Mouse (Mus musculus) hindbrain, embryonic 11.5 days (tissue): ENCODE data around the gene Rnase13. TPM values are rescaled to one million over a fixed set of nuclear protein-coding genes. Genes with fewer than 3 reads are reported as not detected.
"Not testable (repeated sequence)": the region's sequence is repeated elsewhere in the genome, so short reads cannot be mapped to it uniquely, and the experiment has no call there.

Experiments used
- ATAC-seq: fragments of 200-750 bp; cut with Nextera tagmentation; 2 replicates; pipeline ENCODE4 v1.8.0; 2017; ENCODE audit warnings: mild to moderate bottlenecking, moderate TSS enrichment, moderate library complexity; ENCODE audit not compliant: low FRiP score
- DNase-seq: peaks from one replicate; pipeline ENCODE4 v3.0.0-alpha.2; 2015; ENCODE audit warnings: low spot score
- H3K27ac ChIP-seq: fragments of 300-500 bp; sonication (generic); 2 replicates; pipeline ENCODE4 v1.5.1; 2014; ENCODE audit warnings: mild to moderate bottlenecking, low read depth, low read length
- H3K27me3 ChIP-seq: fragments of 300-500 bp; sonication (generic); 2 replicates; pipeline ENCODE4 v1.6.1; 2014; ENCODE audit warnings: mild to moderate bottlenecking, low read length, moderate library complexity, mixed read lengths; ENCODE audit not compliant: control insufficient read depth, insufficient read depth
- H3K36me3 ChIP-seq: fragments of 300-500 bp; sonication (generic); 2 replicates; pipeline ENCODE4 v1.6.1; 2014; ENCODE audit warnings: mild to moderate bottlenecking, low read length, moderate library complexity, mixed read lengths; ENCODE audit not compliant: control insufficient read depth, insufficient read depth
- H3K4me1 ChIP-seq: fragments of 300-500 bp; sonication (generic); replicated peaks from 2 replicates; pipeline ENCODE4 v1.6.1; 2014; ENCODE audit warnings: low read length, mixed read lengths; ENCODE audit not compliant: control insufficient read depth, insufficient read depth
- H3K4me2 ChIP-seq: fragments of 300-500 bp; sonication (generic); replicated peaks from 2 replicates; pipeline ENCODE4 v1.6.1; 2014; ENCODE audit warnings: mild to moderate bottlenecking, low read depth, low read length
- H3K4me3 ChIP-seq: fragments of 300-500 bp; sonication (generic); 2 replicates; pipeline ENCODE4 v1.5.1; 2014; ENCODE audit warnings: low read depth, low read length
- H3K9ac ChIP-seq: fragments of 300-500 bp; sonication (generic); 2 replicates; pipeline ENCODE4 v1.6.1; 2014; ENCODE audit warnings: low read depth, low read length
- H3K9me3 ChIP-seq: fragments of 300-500 bp; sonication (generic); 2 replicates; pipeline ENCODE4 v1.6.1; 2016; ENCODE audit warnings: low read length; ENCODE audit not compliant: control insufficient read depth
- WGBS: fragments of 180-500 bp; shearing (Covaris S2); extraction: QIAGEN DNeasy Blood & Tissue Kit; methylation state at CpG from one replicate; pipeline ENCODE4 v1.1.7; 2014; 5-methylcytosine and 5-hydroxymethylcytosine counted together
- polyA plus RNA-seq: library from polyadenylated mRNA; unstranded; fragments of >200 nt; fragmentation: Nextera tagmentation; extraction: Ambion mirVana; gene quantifications from 2 replicates; pipeline ENCODE4 v1.2.1, GENCODE M21; 2014

The Rnase13 gene
- polyA plus RNA-seq, 1 experiment from 2014 or later, result not detected

DNA sequence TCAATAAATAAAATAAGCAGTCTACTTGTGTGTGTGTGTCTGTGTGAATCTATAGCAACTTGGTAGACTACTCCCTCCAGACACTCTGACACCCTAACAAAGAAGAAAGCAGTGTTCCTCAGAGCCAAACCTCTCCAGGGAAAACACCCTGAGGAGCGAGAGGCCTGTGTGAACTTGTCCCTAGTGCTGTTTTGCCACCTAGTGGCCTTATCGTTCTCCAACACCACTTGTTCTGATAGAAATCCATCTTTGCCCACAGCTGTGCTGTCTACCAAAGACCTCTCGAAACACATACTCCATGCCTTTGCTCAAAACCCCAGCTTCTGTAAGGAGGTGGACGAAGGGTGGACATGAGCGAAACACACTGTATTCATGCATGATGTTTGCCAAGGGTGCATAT is 8.3 kb upstream of the Rnase13 start:
- no peak overlapping the region for H3K4me2 ChIP-seq
- 36% methylated on average over 5 of the region's 5 CpGs for WGBS
- DNase-seq (peak; percentile 60), ATAC-seq (peak; percentile 68; the same call in 1 of the 2 replicates)
- H3K9ac ChIP-seq, result no peak overlapping the region
- H3K27me3 ChIP-seq, result no peaks in the 10 kb centered on the region
- H3K36me3 ChIP-seq, result no peaks in the 10 kb centered on the region
- no peak overlapping the region for H3K27ac ChIP-seq
- no peak overlapping the region for H3K4me3 ChIP-seq
- H3K4me1 ChIP-seq, result no peaks in the 10 kb centered on the region
- H3K9me3 ChIP-seq, result no peaks in the 10 kb centered on the region

- H3K9me3 ChIP-seq, result no peaks in the 10 kb centered on the region
- 76% methylated on average over 9 of the region's 9 CpGs for WGBS
- no peaks in the 10 kb centered on the region for H3K4me1 ChIP-seq
- ATAC-seq (no peak), DNase-seq (no peak)
- no peaks in the 10 kb centered on the region for H3K36me3 ChIP-seq
- H3K9ac ChIP-seq, result no peak overlapping the region
- H3K4me2 ChIP-seq, result no peak overlapping the region
- no peak overlapping the region for H3K27ac ChIP-seq
- no peak overlapping the region for H3K4me3 ChIP-seq
- no peaks in the 10 kb centered on the region for H3K27me3 ChIP-seq
Observed at GRCm38 (mm10) chr14:51929968-51930367, 7.4 kb upstream of the Rnase13 start.

DNA sequence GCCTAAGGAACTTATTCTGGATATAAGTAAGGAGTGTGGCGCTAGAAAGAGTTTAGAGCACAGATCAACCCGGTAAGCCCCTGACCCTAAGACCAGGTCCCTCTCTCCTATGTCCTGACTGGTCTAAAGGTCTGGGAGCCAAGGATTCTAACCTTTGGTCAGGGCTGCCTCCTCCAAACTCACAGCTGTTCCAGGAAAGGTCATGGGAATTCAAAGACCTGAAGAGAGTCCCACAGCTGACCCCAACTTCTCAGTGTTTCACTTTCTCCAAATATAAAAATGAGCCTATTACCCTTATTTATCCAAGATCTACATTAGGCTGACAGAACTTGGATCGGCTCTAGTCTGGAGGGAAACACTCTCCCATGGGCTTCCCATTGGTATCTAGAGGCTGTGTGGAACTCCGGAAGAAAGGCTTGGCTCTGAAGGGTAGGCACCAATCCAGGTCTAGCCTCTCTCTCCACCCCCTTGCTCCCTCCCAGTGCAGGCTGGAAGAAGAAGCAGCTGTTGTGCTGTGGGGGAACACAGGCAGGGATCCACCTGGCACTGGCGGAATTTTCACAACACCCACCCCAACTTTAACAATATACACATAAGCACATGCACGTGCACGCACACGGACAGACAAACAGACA is 6.9 kb upstream of the Rnase13 start:
- ATAC-seq (no peak), DNase-seq (no peak)
- Histone ChIP-seq H3K27ac (no peak overlapping the region), H3K9ac (no peak overlapping the region), H3K4me2 (no peak overlapping the region), H3K36me3 (no peaks in the 10 kb centered on the region), H3K9me3 (no peaks in the 10 kb centered on the region), H3K4me3 (no peak overlapping the region), H3K4me1 (no peaks in the 10 kb centered on the region), H3K27me3 (no peaks in the 10 kb centered on the region)
- 85% methylated on average over 8 of the region's 8 CpGs for whole genome bisulfite sequencing

DNA sequence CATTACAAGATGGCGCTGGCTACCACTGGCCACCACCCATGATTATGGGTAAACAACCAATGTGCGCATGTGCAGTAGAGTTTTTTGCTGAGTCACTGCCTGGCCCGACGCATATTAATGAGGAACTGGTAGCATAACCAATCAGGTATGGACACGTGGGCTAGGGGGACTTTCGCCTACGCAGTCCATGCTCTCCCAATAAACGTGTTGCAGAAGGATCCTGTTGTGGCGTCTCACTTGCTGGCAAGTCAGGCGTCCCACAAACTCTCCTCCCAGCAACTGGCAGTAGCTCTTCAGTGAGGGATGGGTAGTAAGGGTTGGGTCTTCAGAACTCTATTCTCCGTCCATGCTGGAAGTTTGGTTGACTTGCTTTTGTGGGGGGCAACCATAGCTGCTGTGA is 4.4 kb upstream of the Rnase13 start:
- not testable (repeated sequence) for H3K27me3 ChIP-seq, H3K9ac ChIP-seq, H3K4me3 ChIP-seq, DNase-seq, H3K36me3 ChIP-seq, ATAC-seq, H3K27ac ChIP-seq, H3K4me2 ChIP-seq, H3K4me1 ChIP-seq, H3K9me3 ChIP-seq
- 97% methylated on average over 11 of the region's 11 CpGs for WGBS

DNA sequence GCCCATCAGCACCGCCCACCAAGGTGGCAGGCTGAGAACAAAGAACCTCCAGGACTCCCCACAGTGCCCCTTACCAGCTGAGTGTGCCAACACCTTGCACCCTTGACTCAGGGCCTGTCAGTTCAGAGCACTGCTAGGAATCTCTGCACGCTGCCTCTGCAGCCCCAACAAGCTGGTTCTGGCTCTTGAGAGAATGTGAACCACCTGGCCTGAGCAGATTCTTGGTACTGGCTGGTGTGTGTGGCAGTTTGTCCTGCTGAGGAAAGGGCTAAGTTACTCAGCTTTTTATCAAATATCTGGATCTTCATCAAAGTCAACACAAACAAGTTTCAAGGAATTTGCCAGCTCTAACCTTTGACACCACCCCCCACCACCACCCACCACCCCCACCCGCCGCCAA is 919 bp upstream of the Rnase13 start:
- no peaks in the 10 kb centered on the region for H3K27me3 ChIP-seq
- no peak overlapping the region for H3K27ac ChIP-seq
- H3K4me3 ChIP-seq, result no peak overlapping the region
- 61% methylated on average over 4 of the region's 4 CpGs for WGBS
- no peaks in the 10 kb centered on the region for H3K9me3 ChIP-seq
- no peaks in the 10 kb centered on the region for H3K36me3 ChIP-seq
- DNase-seq, result no peak
- H3K4me1 ChIP-seq, result no peaks in the 10 kb centered on the region
- ATAC-seq, result no peak
- no peak overlapping the region for H3K9ac ChIP-seq
- H3K4me2 ChIP-seq, result no peak overlapping the region

GRCm38 (mm10) chr14:51922910-51923309 is 337 bp upstream of the Rnase13 start:
- 94% methylated on average over 2 of the region's 2 CpGs for WGBS
- Histone ChIP-seq H3K4me1 (no peaks in the 10 kb centered on the region), H3K36me3 (no peaks in the 10 kb centered on the region), H3K4me3 (no peak overlapping the region), H3K9me3 (no peaks in the 10 kb centered on the region), H3K4me2 (no peak overlapping the region), H3K27ac (no peak overlapping the region), H3K27me3 (no peaks in the 10 kb centered on the region), H3K9ac (no peak overlapping the region)
- no peak for ATAC-seq
- DNase-seq, result no peak

- 88% methylated on average over 16 of the region's 16 CpGs for WGBS
Observed at GRCm38 (mm10) chr14:51921759-51922570, 608 bp downstream of the Rnase13 start.

DNA sequence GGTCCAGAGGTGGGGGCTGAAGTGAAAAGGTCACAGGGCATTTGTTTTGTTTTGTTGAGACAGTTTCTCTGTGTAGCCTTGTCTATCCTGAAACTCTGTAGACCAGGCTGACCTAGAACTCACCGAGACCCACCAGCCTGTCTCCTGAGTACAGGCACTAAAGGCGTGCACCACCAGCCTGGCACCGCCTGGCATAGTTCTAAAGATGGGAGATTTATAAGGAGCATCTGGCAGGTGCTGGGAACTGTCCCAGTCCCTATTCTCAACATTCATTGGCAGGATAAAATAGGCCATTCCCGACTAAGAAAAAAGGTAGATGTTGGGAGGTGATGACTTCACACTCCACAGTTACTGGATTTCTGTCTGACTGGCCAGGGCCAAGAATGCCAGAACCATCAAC is 3.6 kb downstream of the Rnase13 start:
- no peak for DNase-seq
- Histone ChIP-seq H3K27me3 (peaks cover 6% of the 10 kb centered on the region), H3K4me3 (no peak overlapping the region), H3K36me3 (no peaks in the 10 kb centered on the region), H3K4me1 (peaks cover 6% of the 10 kb centered on the region; the same call in 1 of the 2 replicates), H3K4me2 (no peak overlapping the region), H3K9ac (no peak overlapping the region), H3K9me3 (no peaks in the 10 kb centered on the region), H3K27ac (no peak overlapping the region)
- no peak for ATAC-seq
- 87% methylated on average over 4 of the region's 4 CpGs for WGBS

More at GRCm38 (mm10) chr14:51921759-51922570, 608 bp downstream of the Rnase13 start:
- no peaks in the 10 kb centered on the region for H3K36me3 ChIP-seq
- DNase-seq (no peak), ATAC-seq (no peak)
- H3K4me2 ChIP-seq, result no peak overlapping the region
- H3K27ac ChIP-seq, result no peak overlapping the region
- no peak overlapping the region for H3K9ac ChIP-seq
- no peak overlapping the region for H3K4me3 ChIP-seq
- no peaks in the 10 kb centered on the region for H3K27me3 ChIP-seq
- H3K9me3 ChIP-seq, result no peaks in the 10 kb centered on the region
- H3K4me1 ChIP-seq, result no peaks in the 10 kb centered on the region

GRCm38 (mm10) chr14:51918125-51918524 is 4.4 kb downstream of the Rnase13 start, which contains the start of gene Tppp2:
Gene Tppp2, plus strand, starts transcription at chr14:51918425.
- ATAC-seq (no peak), DNase-seq (no peak)
- Histone ChIP-seq H3K9me3 (no peaks in the 10 kb centered on the region), H3K4me1 (peaks cover 6% of the 10 kb centered on the region; the same call in 1 of the 2 replicates), H3K27me3 (peaks cover 9% of the 10 kb centered on the region), H3K9ac (no peak within 1 kb of the TSS), H3K36me3 (no peaks in the 10 kb centered on the region), H3K4me3 (no peak within 1 kb of the TSS), H3K27ac (no peak within 1 kb of the TSS), H3K4me2 (no peak within 1 kb of the TSS)
- 87% methylated on average over 4 of the region's 4 CpGs for whole genome bisulfite sequencing
